Mouse (Mus musculus): ENCODE results near the gene Ppp1r1c. TPM values are rescaled to one million over a fixed set of nuclear protein-coding genes. Genes with fewer than 3 reads are reported as not detected.

Gene Ppp1r1c
- total and polyA plus RNA-seq, 2 experiments from 2014 or later, result not detected

DNA sequence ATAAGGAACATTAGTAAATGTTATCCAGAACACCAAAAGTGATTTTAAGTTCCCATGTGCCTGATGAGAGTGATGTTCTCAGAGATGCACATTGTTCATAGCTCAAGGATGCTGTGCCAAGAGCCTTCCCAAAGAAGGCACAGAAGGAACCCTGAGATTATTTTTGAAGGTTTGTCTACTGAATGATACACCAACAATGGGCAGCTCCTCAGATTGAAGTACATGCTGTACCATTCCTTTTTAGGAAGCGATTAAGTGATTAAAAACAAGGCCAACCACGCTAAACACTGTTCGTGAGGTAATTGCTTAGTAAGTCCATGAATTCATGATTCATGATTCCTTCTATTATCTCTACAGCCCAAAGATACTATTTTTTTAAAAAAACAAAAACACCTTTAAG is 32.3 kb upstream of the Ppp1r1c start:
- TF ChIP-seq CTCF (IDR thresholded peaks at IDR 0.05; ENCODE audit: low read depth), result no peak
- TF ChIP-seq EP300 (IDR thresholded peaks at IDR 0.05; ENCODE audit: low read depth), result no peak
- Histone ChIP-seq H3K4me1 (ENCODE audit: control insufficient read depth, insufficient read depth) (no peaks in the 10 kb centered on the region), H3K4me3 (ENCODE audit: low read depth, low read length) (no peak overlapping the region), H3K36me3 (replicated peaks; ENCODE audit: control insufficient read depth, insufficient read depth, low read length) (peaks cover 31% of the 10 kb centered on the region), H3K27ac (ENCODE audit: low read depth) (no peak overlapping the region), H3K9me3 (replicated peaks; ENCODE audit: control insufficient read depth, low read length) (no peaks in the 10 kb centered on the region), H3K4me2 (ENCODE audit: low read depth, low read length) (no peak overlapping the region), H3K9ac (replicated peaks; ENCODE audit: low read depth, low read length) (no peak overlapping the region), H3K27me3 (ENCODE audit: control insufficient read depth, insufficient read depth, low read length) (no peaks in the 10 kb centered on the region)
- DNase-seq (ENCODE audit: low spot score) (no peak), ATAC-seq (ENCODE audit: insufficient read depth, low read depth) (no peak)
- 80% methylated on average over 3 of the region's 3 CpGs for WGBS

DNA sequence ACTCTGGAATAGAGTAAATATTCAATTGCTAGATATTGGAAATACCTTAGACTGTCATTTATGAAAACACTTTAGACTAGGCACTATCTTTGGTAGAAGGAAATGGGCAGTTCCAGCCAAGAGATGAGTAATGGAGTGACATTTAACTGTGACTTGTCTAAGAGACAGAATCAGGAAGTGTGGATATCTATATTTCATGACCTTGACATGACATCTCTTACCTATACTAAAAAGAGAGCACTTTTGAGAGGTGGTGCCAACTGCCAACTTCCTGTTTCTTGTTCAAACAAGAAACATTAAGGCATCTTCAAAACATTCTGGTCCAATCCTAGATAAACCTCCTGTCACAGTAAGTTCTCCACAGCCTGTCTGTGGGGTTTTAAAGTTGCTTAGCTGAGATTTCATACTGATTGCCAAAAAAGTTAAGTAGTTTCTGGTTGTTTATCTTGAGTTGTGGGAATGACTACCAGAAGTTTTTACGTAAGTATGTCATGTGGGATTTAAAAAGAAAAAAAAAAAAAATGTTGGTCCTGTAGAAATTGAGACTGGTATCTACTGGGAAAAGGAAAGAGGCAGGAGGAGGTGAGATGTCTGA is 29.8 kb upstream of the Ppp1r1c start:
- no peaks in the 10 kb centered on the region for H3K9me3 ChIP-seq (replicated peaks; ENCODE audit: control insufficient read depth, low read length)
- H3K36me3 ChIP-seq (replicated peaks; ENCODE audit: control insufficient read depth, insufficient read depth, low read length), result peaks cover 19% of the 10 kb centered on the region
- ATAC-seq (ENCODE audit: insufficient read depth, low read depth), result no peak
- WGBS, result 71% methylated on average over 1 of the region's 1 CpGs
- H3K4me2 ChIP-seq (ENCODE audit: low read depth, low read length), result no peak overlapping the region
- no peak overlapping the region for H3K27ac ChIP-seq (ENCODE audit: low read depth)
- H3K27me3 ChIP-seq (ENCODE audit: control insufficient read depth, insufficient read depth, low read length), result no peaks in the 10 kb centered on the region
- H3K4me3 ChIP-seq (ENCODE audit: low read depth, low read length), result no peak overlapping the region
- H3K9ac ChIP-seq (replicated peaks; ENCODE audit: low read depth, low read length), result no peak overlapping the region
- H3K4me1 ChIP-seq (ENCODE audit: control insufficient read depth, insufficient read depth), result no peaks in the 10 kb centered on the region
- DNase-seq (ENCODE audit: low spot score), result no peak
- TF ChIP-seq CTCF (IDR thresholded peaks at IDR 0.05; ENCODE audit: low read depth), result no peak
- TF ChIP-seq EP300 (IDR thresholded peaks at IDR 0.05; ENCODE audit: low read depth), result no peak

DNA sequence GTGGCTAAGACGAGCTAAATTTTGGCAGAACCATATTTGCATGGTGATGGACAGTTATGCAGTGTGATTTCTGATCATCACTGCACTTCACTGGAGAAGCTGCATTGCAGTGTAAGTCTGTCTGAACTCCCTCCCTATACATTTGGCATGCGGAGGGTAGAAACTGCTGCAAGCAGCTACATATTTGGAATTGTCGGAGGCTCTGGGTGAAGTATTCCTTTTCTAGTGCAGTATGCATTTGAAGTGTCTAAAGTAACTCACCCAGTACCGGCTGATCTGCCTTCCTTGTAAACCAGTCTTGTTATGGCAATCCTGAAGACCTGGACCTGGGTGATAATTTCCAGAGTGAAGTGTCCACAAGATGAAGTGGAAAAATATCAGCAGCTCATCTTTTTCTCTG is 25.9 kb upstream of the Ppp1r1c start:
- Histone ChIP-seq H3K9ac (replicated peaks; ENCODE audit: low read depth, low read length) (no peak overlapping the region), H3K4me3 (ENCODE audit: low read depth, low read length) (no peak overlapping the region), H3K36me3 (replicated peaks; ENCODE audit: control insufficient read depth, insufficient read depth, low read length) (0 out of 2 replicates have a peak, but pooled peaks cover 3% of the 10 kb centered on the region), H3K9me3 (replicated peaks; ENCODE audit: control insufficient read depth, low read length) (no peaks in the 10 kb centered on the region), H3K4me1 (ENCODE audit: control insufficient read depth, insufficient read depth) (no peaks in the 10 kb centered on the region), H3K27ac (ENCODE audit: low read depth) (no peak overlapping the region), H3K4me2 (ENCODE audit: low read depth, low read length) (no peak overlapping the region), H3K27me3 (ENCODE audit: control insufficient read depth, insufficient read depth, low read length) (no peaks in the 10 kb centered on the region)
- no peak for ATAC-seq (ENCODE audit: insufficient read depth, low read depth)
- no peak for TF ChIP-seq EP300 (IDR thresholded peaks at IDR 0.05; ENCODE audit: low read depth)
- no peak for TF ChIP-seq CTCF (IDR thresholded peaks at IDR 0.05; ENCODE audit: low read depth)
- no peak for DNase-seq (ENCODE audit: low spot score)
- 48% methylated on average over 4 of the region's 4 CpGs for WGBS

DNA sequence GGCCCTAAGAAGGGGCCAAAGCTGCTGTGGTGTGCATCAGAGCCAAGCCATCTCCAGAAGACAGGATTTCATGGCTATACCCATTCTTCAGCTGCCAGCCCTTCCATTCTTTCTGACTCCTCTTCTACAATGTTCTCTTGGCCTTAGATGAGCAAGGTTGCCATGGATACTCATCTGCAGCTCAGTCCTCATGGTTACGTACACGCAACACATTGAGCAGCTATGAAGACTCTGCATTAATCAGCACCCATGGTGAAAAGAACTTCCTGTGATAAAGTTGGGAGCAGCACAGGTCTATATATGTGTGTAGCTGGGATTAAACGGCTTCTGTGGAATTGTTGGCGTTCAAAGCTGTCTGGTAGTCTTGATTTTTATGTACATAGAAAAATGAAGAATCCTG is 24.3 kb upstream of the Ppp1r1c start:
- Histone ChIP-seq H3K9me3 (replicated peaks; ENCODE audit: control insufficient read depth, low read length) (no peaks in the 10 kb centered on the region), H3K27me3 (ENCODE audit: control insufficient read depth, insufficient read depth, low read length) (no peaks in the 10 kb centered on the region), H3K4me1 (ENCODE audit: control insufficient read depth, insufficient read depth) (no peaks in the 10 kb centered on the region), H3K27ac (ENCODE audit: low read depth) (no peak overlapping the region), H3K4me3 (ENCODE audit: low read depth, low read length) (no peak overlapping the region), H3K36me3 (replicated peaks; ENCODE audit: control insufficient read depth, insufficient read depth, low read length) (0 out of 2 replicates have a peak, but pooled peaks cover 3% of the 10 kb centered on the region), H3K4me2 (ENCODE audit: low read depth, low read length) (no peak overlapping the region), H3K9ac (replicated peaks; ENCODE audit: low read depth, low read length) (no peak overlapping the region)
- ATAC-seq (ENCODE audit: insufficient read depth, low read depth) (no peak), DNase-seq (ENCODE audit: low spot score) (no peak)
- 80% methylated on average over 4 of the region's 4 CpGs for WGBS
- TF ChIP-seq EP300 (IDR thresholded peaks at IDR 0.05; ENCODE audit: low read depth) (no peak), CTCF (IDR thresholded peaks at IDR 0.05; ENCODE audit: low read depth) (no peak)

DNA sequence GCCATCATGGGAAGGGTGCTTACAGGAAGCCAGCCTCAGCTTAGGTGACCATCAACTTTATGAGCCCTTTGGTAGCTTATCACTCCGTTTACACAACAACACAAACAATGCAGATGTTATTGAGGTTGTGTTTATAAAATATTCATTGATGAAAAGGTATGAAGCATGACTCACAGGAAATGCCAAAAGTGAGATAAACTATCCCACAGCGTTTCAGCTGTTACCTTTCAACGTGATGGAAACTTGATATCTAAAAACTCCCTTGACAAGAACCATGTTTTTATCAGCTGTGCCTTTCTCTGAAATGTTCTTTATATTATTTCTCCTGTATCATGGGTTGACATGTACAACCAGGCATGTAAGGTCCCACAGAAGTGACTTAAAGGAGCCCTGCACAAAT is 16.7 kb upstream of the Ppp1r1c start:
- no peaks in the 10 kb centered on the region for H3K36me3 ChIP-seq (replicated peaks; ENCODE audit: control insufficient read depth, insufficient read depth, low read length)
- no peaks in the 10 kb centered on the region for H3K9me3 ChIP-seq (replicated peaks; ENCODE audit: control insufficient read depth, low read length)
- H3K27ac ChIP-seq (ENCODE audit: low read depth), result no peak overlapping the region
- no peak overlapping the region for H3K9ac ChIP-seq (replicated peaks; ENCODE audit: low read depth, low read length)
- 43% methylated on average over 3 of the region's 3 CpGs for WGBS
- H3K4me1 ChIP-seq (ENCODE audit: control insufficient read depth, insufficient read depth), result no peaks in the 10 kb centered on the region
- DNase-seq (ENCODE audit: low spot score) (no peak), ATAC-seq (ENCODE audit: insufficient read depth, low read depth) (no peak)
- no peak overlapping the region for H3K4me3 ChIP-seq (ENCODE audit: low read depth, low read length)
- H3K27me3 ChIP-seq (ENCODE audit: control insufficient read depth, insufficient read depth, low read length), result no peaks in the 10 kb centered on the region
- TF ChIP-seq EP300 (IDR thresholded peaks at IDR 0.05; ENCODE audit: low read depth) (no peak), CTCF (IDR thresholded peaks at IDR 0.05; ENCODE audit: low read depth) (no peak)
- no peak overlapping the region for H3K4me2 ChIP-seq (ENCODE audit: low read depth, low read length)

DNA sequence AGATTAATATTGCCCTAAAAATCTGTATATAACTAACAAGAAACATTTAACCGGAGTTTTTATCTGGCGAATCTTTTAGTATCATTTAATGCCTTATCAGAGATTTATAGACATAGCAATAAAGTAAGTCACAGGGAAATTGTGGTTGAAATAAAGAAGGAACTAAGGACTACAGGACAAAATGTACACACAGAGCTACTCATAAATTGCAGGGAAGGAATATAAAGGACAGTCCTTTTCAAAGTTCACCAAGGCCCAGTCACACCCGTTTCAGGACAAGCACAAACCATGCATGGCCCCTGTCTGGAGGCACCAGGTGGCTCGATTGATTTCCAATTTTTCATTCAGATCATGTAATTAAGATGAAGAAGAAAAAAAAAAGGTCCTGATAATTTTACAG is 12.4 kb upstream of the Ppp1r1c start:
- ATAC-seq (ENCODE audit: insufficient read depth, low read depth) (no peak), DNase-seq (ENCODE audit: low spot score) (no peak)
- H3K4me1 ChIP-seq (ENCODE audit: control insufficient read depth, insufficient read depth), result no peaks in the 10 kb centered on the region
- H3K36me3 ChIP-seq (replicated peaks; ENCODE audit: control insufficient read depth, insufficient read depth, low read length), result no peaks in the 10 kb centered on the region
- TF ChIP-seq CTCF (IDR thresholded peaks at IDR 0.05; ENCODE audit: low read depth) (no peak), EP300 (IDR thresholded peaks at IDR 0.05; ENCODE audit: low read depth) (no peak)
- H3K9ac ChIP-seq (replicated peaks; ENCODE audit: low read depth, low read length), result no peak overlapping the region
- no peak overlapping the region for H3K4me2 ChIP-seq (ENCODE audit: low read depth, low read length)
- 88% methylated on average over 4 of the region's 4 CpGs for WGBS
- H3K4me3 ChIP-seq (ENCODE audit: low read depth, low read length), result no peak overlapping the region
- no peak overlapping the region for H3K27ac ChIP-seq (ENCODE audit: low read depth)
- H3K9me3 ChIP-seq (replicated peaks; ENCODE audit: control insufficient read depth, low read length), result no peaks in the 10 kb centered on the region
- no peaks in the 10 kb centered on the region for H3K27me3 ChIP-seq (ENCODE audit: control insufficient read depth, insufficient read depth, low read length)
